Mouse (Mus musculus) large intestine, adult 2 months (tissue): ENCODE measurements around the gene Hes6. TPM values are rescaled to one million over a fixed set of nuclear protein-coding genes. Genes with fewer than 3 reads are reported as not detected.

Experiments
- DNase-seq: peaks from one replicate; pipeline ENCODE4 v3.0.0-alpha.2; 2012; ENCODE audit warnings: low read depth, low spot score
- WGBS: fragments of 180-500 bp; shearing (Covaris S2); methylation state at CpG from one replicate; pipeline ENCODE4 v1.1.7; 2018; 5-methylcytosine and 5-hydroxymethylcytosine counted together
- polyA plus RNA-seq: library from polyadenylated mRNA; depleted of rRNA; stranded (reverse); fragments of >200 nt; gene quantifications from 2 replicates; pipeline ENCODE4 v1.2.3, GENCODE M21; 2012; rRNA removed

The Hes6 gene
- 67.3 and 69.0 TPM in 2 replicates for polyA plus RNA-seq

GRCm38 (mm10) chr1:91413898-91414594, at the start of gene Hes6:
Gene Hes6, minus strand, starts transcription at chr1:91414038.
- DNase-seq, result no peak
- 1% methylated on average over 39 of the region's 39 CpGs for WGBS

GRCm38 (mm10) chr1:91463336-91463995, 49.6 kb upstream of the Hes6 start:
- no peak for DNase-seq
- 31% methylated on average over 13 of the region's 13 CpGs for WGBS

- 25% methylated on average over 4 of the region's 4 CpGs for WGBS
- DNase-seq, result no peak
Observed at GRCm38 (mm10) chr1:91460564-91460963, 46.7 kb upstream of the Hes6 start.

- 15% methylated on average over 7 of the region's 7 CpGs for WGBS
- no peak for DNase-seq
Observed at GRCm38 (mm10) chr1:91460069-91460468, 46.2 kb upstream of the Hes6 start.

- no peak for DNase-seq
- WGBS, result under 1% methylated on average over 90 of the region's 91 CpGs
Observed at GRCm38 (mm10) chr1:91459059-91459809, 45.4 kb upstream of the Hes6 start, which contains the start of gene Per2. Gene Per2, minus strand, starts transcription at chr1:91459324.

- 4% methylated on average over 8 of the region's 8 CpGs for WGBS
Observed at GRCm38 (mm10) chr1:91458223-91458861, 44.5 kb upstream of the Hes6 start.

GRCm38 (mm10) chr1:91457698-91458097, 43.9 kb upstream of the Hes6 start:
- no peak for DNase-seq
- WGBS, result 11% methylated on average over 5 of the region's 5 CpGs

More at GRCm38 (mm10) chr1:91458223-91458861, 44.5 kb upstream of the Hes6 start:
- no peak for DNase-seq

- WGBS, result 38% methylated on average over 4 of the region's 4 CpGs
- no peak for DNase-seq
Observed at GRCm38 (mm10) chr1:91457116-91457515, 43.3 kb upstream of the Hes6 start.

- no peak for DNase-seq
- 3% methylated on average over 11 of the region's 11 CpGs for WGBS
Observed at GRCm38 (mm10) chr1:91456301-91456801, 42.5 kb upstream of the Hes6 start.

GRCm38 (mm10) chr1:91455661-91456161, 41.9 kb upstream of the Hes6 start:
- no peak for DNase-seq
- 4% methylated on average over 7 of the region's 7 CpGs for WGBS

- DNase-seq, result no peak
- WGBS, result 59% methylated on average over 3 of the region's 3 CpGs
Observed at GRCm38 (mm10) chr1:91454927-91455326, 41.1 kb upstream of the Hes6 start.

- 38% methylated on average over 3 of the region's 3 CpGs for WGBS
- no peak for DNase-seq
Observed at GRCm38 (mm10) chr1:91454366-91454765, 40.5 kb upstream of the Hes6 start.

GRCm38 (mm10) chr1:91453932-91454331, 40.1 kb upstream of the Hes6 start:
- 31% methylated on average over 9 of the region's 9 CpGs for WGBS
- no peak for DNase-seq

- WGBS, result 47% methylated on average over 5 of the region's 5 CpGs
Observed at GRCm38 (mm10) chr1:91451547-91452084, 37.8 kb upstream of the Hes6 start.

GRCm38 (mm10) chr1:91450851-91451250, 37.0 kb upstream of the Hes6 start:
- 72% methylated on average over 5 of the region's 5 CpGs for WGBS
- no peak for DNase-seq

More at GRCm38 (mm10) chr1:91451547-91452084, 37.8 kb upstream of the Hes6 start:
- no peak for DNase-seq

GRCm38 (mm10) chr1:91448688-91449087, 34.9 kb upstream of the Hes6 start:
- WGBS, result 97% methylated on average over 10 of the region's 10 CpGs
- no peak for DNase-seq

GRCm38 (mm10) chr1:91446511-91446910, 32.7 kb upstream of the Hes6 start:
- 48% methylated on average over 4 of the region's 4 CpGs for WGBS

GRCm38 (mm10) chr1:91446060-91446459, 32.2 kb upstream of the Hes6 start:
- 11% methylated on average over 8 of the region's 8 CpGs for WGBS
- no peak for DNase-seq

More at GRCm38 (mm10) chr1:91446511-91446910, 32.7 kb upstream of the Hes6 start:
- no peak for DNase-seq
